Mouse (Mus musculus) liver, embryonic 13.5 days (tissue): Measurements from ENCODE around the gene Pla2g2d. TPM values are rescaled to one million over a fixed set of nuclear protein-coding genes. Genes with fewer than 3 reads are reported as not detected.

Experiments used
- polyA plus RNA-seq: library from polyadenylated mRNA; unstranded; fragments of >200 nt; fragmentation: Nextera tagmentation; extraction: Ambion mirVana; gene quantifications from 2 replicates; pipeline ENCODE4 v1.2.1, GENCODE M21; 2015

The Pla2g2d gene
- polyA plus RNA-seq, 1 experiment from 2014 or later, result not detected

Other genes starting within 250 kb of the Pla2g2d start
- gene Vwa5b1, start 139.9 kb upstream of the Pla2g2d start, polyA plus RNA-seq, result not detected in 2 replicates
- 0.13 TPM in 1 of 2 replicates, not detected in the other for gene Pla2g2c, start 50.9 kb upstream of the Pla2g2d start, polyA plus RNA-seq
- 0.05 and 0.07 TPM in 2 replicates for gene Ubxn10, start 38.6 kb upstream of the Pla2g2d start, polyA plus RNA-seq
- gene Pla2g2f, start 18.1 kb upstream of the Pla2g2d start, polyA plus RNA-seq, result not detected in 2 replicates
- not detected in 2 replicates for gene Pla2g5, start 87.7 kb downstream of the Pla2g2d start, polyA plus RNA-seq
- not detected in 2 replicates for gene Gm13030, start 98.2 kb downstream of the Pla2g2d start, polyA plus RNA-seq
- not detected in 2 replicates for gene Pla2g2e, start 102.2 kb downstream of the Pla2g2d start, polyA plus RNA-seq
- 1.6 and 1.9 TPM in 2 replicates for gene Otud3, start 138.2 kb downstream of the Pla2g2d start, polyA plus RNA-seq
- gene Rnf186, start 191.4 kb downstream of the Pla2g2d start, polyA plus RNA-seq, result 0.08 and 0.12 TPM in 2 replicates
- 1.5 and 1.9 TPM in 2 replicates for gene Tmco4, start 197.2 kb downstream of the Pla2g2d start, polyA plus RNA-seq